Mouse (Mus musculus) kidney, adult 8-10 months (tissue): ENCODE results near the gene Stc2.

ENCODE experiments used
- DNase-seq, 2 experiments: peaks; one replicate each; pipeline ENCODE4 v3.0.0; 2022

Gene Stc2

DNA sequence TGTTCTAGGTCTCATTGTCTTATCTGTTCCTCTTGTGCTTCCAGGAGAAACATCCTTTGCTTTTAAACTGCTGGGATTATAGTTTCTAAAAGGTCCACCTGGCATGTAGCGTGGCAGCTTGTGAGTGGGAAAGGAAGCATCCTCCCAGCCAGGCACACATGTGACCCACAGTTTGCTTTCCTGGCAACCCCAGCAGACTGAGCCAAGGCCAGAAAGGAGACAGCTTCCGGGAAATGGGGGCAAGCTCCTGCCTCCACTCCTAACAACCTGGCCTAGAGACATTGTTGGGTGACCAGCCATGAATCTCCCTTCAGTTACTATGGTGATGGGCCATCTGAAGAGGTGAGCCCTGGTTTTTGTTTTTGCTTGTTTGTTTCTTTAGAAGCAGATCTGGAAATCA is 3.9 kb downstream of the Stc2 start:
- no peak for DNase-seq

DNA sequence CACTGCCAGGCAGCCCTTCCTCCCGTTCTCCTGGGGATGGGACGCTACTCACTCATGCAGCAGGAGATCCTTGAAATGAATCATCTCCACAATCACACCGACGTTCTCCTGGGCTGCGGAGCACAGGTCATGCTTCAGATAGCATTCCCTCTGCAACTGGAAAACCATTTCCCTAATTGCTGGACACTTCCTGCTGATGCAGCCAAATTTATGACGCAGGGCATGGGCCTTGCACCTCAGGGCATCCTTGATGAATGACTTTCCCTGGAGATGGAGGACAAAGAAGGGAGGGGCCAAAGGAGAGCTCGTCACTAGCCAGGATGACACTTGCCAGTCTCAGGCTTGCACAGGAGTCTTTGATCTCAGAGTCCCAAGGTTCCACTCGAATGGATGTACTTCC is 4.6 kb downstream of the Stc2 start:
- DNase-seq: no peak

GRCm38 (mm10) chr11:31362856-31363255 is 7.0 kb downstream of the Stc2 start:
- DNase-seq: no peak

DNA sequence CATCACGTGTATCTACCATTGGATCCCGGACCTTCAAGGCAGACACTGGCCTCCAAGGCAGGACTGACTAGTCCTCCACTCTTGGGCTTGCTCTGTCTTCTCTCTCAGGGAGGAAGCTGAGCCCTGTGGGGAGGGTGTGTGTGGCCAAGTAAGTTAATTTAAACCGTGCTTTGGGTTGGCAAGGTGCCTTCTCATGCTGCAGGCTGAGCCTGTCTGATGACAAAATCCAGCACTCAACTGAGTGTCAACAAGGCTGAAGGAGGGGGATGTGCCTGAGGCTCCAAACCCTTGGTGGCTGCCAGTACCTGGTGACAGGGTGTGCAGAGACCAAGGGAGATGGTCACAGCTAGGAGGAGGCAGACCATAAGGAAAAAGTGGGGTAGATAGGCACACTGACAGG is 7.5 kb downstream of the Stc2 start:
- DNase-seq: peak in 1 of 2 experiments; percentile 22

GRCm38 (mm10) chr11:31361047-31361446 is 8.8 kb downstream of the Stc2 start:
- DNase-seq: no peak

- no peak for DNase-seq
These were observed 10.5 kb downstream of the Stc2 start for GRCm38 (mm10) chr11:31359283-31359902.

GRCm38 (mm10) chr11:31358453-31358852 is 11.4 kb downstream of the Stc2 start:
- DNase-seq: no peak

DNA sequence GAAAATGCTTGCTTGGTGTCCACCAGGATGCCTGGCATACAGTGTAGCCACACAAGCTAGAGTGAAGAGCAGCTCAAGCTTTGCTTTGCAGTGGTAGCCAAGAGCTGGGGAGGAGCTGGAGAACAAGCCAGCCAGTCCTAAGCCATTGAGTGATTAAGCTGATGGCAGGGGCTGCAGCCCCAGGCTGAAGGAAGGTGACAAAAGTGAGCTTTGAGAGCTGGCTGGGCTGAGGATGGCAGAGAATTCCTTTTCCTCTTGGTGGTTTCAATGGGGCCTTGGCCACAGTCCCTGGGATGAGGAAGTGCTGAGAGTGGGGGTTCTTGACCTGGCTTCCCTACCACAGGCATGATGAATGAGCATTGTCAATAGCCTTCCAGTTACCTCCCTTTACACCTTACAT is 13.0 kb downstream of the Stc2 start:
- no peak for DNase-seq

- no peak for DNase-seq
These were observed 14.1 kb downstream of the Stc2 start for GRCm38 (mm10) chr11:31355737-31356136.

DNA sequence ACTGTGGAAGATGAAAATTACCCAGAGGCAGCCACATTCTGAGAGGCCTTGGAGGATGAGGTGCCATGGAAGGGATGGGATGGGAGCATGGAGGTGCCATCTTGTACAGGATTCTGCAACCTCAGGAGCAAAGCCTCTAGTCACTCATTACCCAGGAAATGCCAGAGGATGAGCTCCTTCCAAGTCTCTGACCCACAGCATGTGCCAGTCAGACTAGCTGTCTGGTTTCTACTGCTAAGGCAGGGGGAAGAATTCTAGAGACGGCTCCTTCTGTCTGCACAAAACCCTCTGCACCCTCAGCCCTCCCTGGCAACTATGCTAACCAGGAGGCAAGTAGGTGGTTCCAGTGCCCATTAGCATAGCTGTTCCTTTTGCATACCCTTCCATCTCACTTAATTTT is 15.4 kb downstream of the Stc2 start:
- DNase-seq: no peak
